Mouse (Mus musculus) bone marrow macrophage, adult 2 months (primary cell): ENCODE measurements around the gene St6galnac5. TPM values are rescaled to one million over a fixed set of nuclear protein-coding genes. Genes with fewer than 3 reads are reported as not detected.

Experiments
- H3K27ac ChIP-seq: 2 replicates; pipeline ENCODE4 v1.5.1; 2012; ENCODE audit warnings: low read depth, low read length; ENCODE audit not compliant: insufficient read depth
- H3K4me1 ChIP-seq: 2 replicates; pipeline ENCODE4 v1.6.1; 2012; ENCODE audit warnings: low read length; ENCODE audit not compliant: control insufficient read depth, insufficient read depth
- H3K4me3 ChIP-seq: 2 replicates; pipeline ENCODE4 v1.5.1; 2012; ENCODE audit warnings: mild to moderate bottlenecking, low read length, moderate library complexity; ENCODE audit not compliant: insufficient read depth
- CTCF ChIP-seq: IDR thresholded peaks from 2 replicates; pipeline ENCODE4 v1.5.1; 2012; ENCODE audit warnings: low read depth, mild to moderate bottlenecking, low read length, moderate library complexity
- POLR2A ChIP-seq: IDR thresholded peaks from 2 replicates; pipeline ENCODE4 v1.6.1; 2012; ENCODE audit warnings: mild to moderate bottlenecking, low read depth, low read length, borderline replicate concordance
- polyA plus RNA-seq: library from polyadenylated mRNA; stranded (reverse); fragments of >200 nt; gene quantifications from 2 replicates; pipeline ENCODE4 v1.2.4, GENCODE M21; 2012; ENCODE audit not compliant: missing spikeins, insufficient read depth, insufficient read length

Gene St6galnac5
- polyA plus RNA-seq, 1 experiment, result not detected

DNA sequence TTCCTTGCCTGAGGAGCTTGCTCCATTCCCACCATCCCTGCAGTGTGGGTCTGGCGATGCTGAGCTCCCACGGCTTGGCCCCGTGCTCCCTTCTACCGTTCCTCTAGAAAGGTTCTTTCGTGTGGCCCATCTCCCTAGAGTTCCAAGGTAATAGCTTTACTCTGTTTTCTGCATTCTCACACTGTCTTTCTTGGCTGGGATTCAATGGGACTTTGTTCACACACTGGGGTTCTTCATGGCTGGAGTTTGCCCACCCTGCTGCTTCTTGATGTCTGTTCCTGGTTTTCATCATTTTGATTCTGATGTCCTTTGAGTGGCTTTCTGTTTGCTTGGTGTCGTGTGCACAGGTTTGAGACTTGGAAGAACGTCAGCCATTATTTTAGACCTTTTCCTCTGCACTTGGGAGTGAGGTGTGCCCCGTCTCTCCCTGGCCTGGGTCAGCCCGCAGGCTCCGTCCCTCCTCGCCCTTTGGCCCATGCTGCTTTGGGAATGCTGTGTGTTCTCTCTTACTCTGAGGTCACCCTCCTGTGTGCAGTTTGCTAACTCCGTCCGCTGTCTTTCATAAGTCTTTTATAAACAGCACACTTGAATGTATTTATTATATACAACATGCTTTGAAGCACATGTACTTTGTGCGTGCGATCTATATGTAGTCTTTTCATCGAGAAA, 205.0 kb downstream of the St6galnac5 start:
- H3K27ac ChIP-seq, result no peak overlapping the region
- H3K4me1 ChIP-seq, result no peaks in the 10 kb centered on the region
- no peak overlapping the region for H3K4me3 ChIP-seq
- TF ChIP-seq CTCF, result no peak
- TF ChIP-seq POLR2A, result no peak

GRCm38 (mm10) chr3:152776363-152776762, 205.7 kb downstream of the St6galnac5 start:
- TF ChIP-seq CTCF (no peak), POLR2A (no peak)
- Histone ChIP-seq H3K4me3 (no peak overlapping the region), H3K4me1 (no peaks in the 10 kb centered on the region), H3K27ac (no peak overlapping the region)

DNA sequence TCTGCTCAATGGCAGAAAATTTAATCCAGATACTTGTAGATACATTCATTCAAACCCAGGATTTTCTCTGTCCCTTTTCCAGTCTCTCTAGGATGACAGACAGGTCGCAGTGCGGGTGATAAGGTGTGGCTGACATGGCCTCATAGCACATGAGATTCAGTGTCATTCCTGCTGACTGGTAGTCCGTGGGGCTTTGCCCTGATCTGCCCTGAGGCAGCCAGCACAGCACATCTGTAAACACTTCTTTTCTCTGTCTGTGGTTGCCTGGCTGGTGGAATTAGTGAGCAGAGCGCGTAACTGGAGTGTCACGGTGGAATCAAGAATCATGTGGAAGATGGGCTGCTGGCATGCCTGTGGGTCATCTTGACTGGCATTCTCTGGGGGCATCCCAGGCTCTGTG, 212.0 kb downstream of the St6galnac5 start:
- no peak overlapping the region for H3K27ac ChIP-seq
- no peak for TF ChIP-seq CTCF
- TF ChIP-seq POLR2A, result no peak
- no peaks in the 10 kb centered on the region for H3K4me1 ChIP-seq
- no peak overlapping the region for H3K4me3 ChIP-seq

- no peak overlapping the region for H3K27ac ChIP-seq
- no peak for TF ChIP-seq CTCF
- no peak for TF ChIP-seq POLR2A
- H3K4me1 ChIP-seq, result no peaks in the 10 kb centered on the region
- H3K4me3 ChIP-seq, result no peak overlapping the region
Measured at GRCm38 (mm10) chr3:152767485-152767884, 214.6 kb downstream of the St6galnac5 start.
